Mouse (Mus musculus): Measurements from ENCODE around the gene Defa23.

GRCm38 (mm10) chr8:21006801-21007200 is 48.0 kb upstream of the Defa23 start:
- TF ChIP-seq EP300 (IDR thresholded peaks at IDR 0.05; ENCODE audit: low read depth) (no peak), CTCF (IDR thresholded peaks at IDR 0.05; ENCODE audit: low read depth) (no peak)

Data from liver, postnatal 0 days (tissue).